Mouse (Mus musculus) gastrocnemius, postnatal 36 days (tissue): ENCODE results near the gene Pgm1. TPM values are rescaled to one million over a fixed set of nuclear protein-coding genes. Genes with fewer than 3 reads are reported as not detected.

Experiments
- DNase-seq, 2 experiments: peaks; one replicate each; pipeline ENCODE4 v3.0.0; 2022
- intact Hi-C: fragments of 180-260 bp; cut with DNase I; formaldehyde crosslinking; loops from one replicate; pipeline ENCODE4 v1.15.1; 2025
- long read RNA-seq, 2 experiments: library from polyadenylated mRNA; stranded (forward); transcript quantifications; one replicate each; pipeline ENCODE4 v2.0.0; 2021
- total RNA-seq, 2 experiments: library from RNA; stranded (reverse); gene quantifications; 2 replicates each; pipeline ENCODE4 v1.2.3; 2021

Gene Pgm1
- total RNA-seq = 1,000 to 10,000 TPM; 1,192 to 1,262 TPM
- long read RNA-seq, experiment 1, transcript Pgm1-202 (11 exons, 2,523 nt) = minor isoform, 21 of 2,002 reads
- long read RNA-seq, experiment 1, transcript Pgm1-201 (11 exons, 2,371 nt) = major isoform, 654 of 2,002 reads
- long read RNA-seq, experiment 1, partial matches to known transcripts = 1,229 of 2,002 reads
- long read RNA-seq, experiment 1, other reads (novel, unspliced or antisense) = 98 of 2,002 reads
- long read RNA-seq, experiment 2, transcript Pgm1-201 (11 exons, 2,371 nt) = major isoform, 863 of 2,560 reads
- long read RNA-seq, experiment 2, transcript Pgm1-202 (11 exons, 2,523 nt) = minor isoform, 19 of 2,560 reads
- long read RNA-seq, experiment 2, partial matches to known transcripts = 1,584 of 2,560 reads
- long read RNA-seq, experiment 2, other reads (novel, unspliced or antisense) = 94 of 2,560 reads

DNA sequence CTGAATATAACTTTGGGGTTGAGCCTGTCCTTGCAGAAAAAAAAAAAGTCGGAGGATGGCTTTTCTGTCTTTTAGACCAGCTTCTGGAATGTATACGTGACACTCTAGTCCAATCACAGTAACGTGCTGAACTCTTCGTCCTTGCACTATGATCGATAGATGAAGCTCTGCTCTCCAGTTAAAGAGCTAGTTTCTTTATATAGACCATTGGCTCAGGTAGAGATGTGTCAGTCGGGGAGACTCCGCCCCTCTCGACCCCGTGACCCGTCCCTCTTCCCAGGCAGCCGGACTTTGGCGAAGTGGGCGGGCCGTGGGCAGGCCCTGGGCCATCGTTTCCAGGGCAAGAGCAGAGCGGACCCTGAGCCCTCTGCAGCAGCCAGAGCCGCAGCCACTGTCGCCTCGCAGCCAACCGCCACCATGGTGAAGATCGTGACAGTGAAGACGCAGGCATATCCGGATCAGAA lies at the start of gene Pgm1:
Pgm1 (plus strand) TSS at position 266 of the 464 bp plus-strand sequence.
- DNase-seq = peak in 1 of 2 experiments; percentile 83
- intact Hi-C loops = no loop called here

DNA sequence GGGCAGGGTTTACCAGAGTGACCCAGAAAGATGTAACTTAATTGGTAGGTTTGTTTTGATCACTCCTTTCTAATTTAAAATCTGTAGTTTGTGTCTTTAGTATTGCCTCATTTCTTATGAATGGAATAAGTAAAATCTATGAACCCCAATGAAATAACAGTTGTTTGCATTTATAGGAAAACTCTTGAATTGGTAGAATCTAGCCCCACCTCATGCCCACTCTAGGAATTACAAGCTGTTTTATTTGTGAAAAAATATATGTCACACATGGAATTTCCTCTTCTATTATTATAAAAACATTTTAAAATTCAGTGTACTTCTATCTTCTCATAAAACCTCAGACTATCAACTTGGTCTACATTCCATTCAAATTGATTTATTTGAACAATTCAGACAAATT lies 47.3 kb upstream of the Pgm1 start:
- no peak for DNase-seq
- intact Hi-C loops = no loop called here

DNA sequence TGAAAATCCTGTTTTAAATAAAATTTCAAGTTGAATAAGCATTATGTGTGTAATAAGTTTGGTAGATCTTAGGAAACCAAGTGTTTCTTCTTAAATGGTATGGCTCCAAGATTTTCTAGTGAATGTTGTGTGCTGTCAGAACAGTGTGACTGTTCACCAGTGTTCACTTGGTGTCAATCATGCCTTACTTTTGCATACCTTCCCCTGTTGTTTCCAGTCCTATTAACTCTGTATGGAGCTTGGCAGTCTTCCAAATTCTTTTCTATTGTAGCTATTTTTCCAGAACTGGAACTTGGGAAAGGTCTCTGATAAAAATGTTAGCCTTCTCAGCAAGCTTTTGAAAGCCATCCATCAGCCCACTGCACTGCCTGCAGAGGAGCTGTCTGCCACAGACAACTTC lies 46.8 kb upstream of the Pgm1 start:
- DNase-seq = no peak
- intact Hi-C loops = no loop called here

DNA sequence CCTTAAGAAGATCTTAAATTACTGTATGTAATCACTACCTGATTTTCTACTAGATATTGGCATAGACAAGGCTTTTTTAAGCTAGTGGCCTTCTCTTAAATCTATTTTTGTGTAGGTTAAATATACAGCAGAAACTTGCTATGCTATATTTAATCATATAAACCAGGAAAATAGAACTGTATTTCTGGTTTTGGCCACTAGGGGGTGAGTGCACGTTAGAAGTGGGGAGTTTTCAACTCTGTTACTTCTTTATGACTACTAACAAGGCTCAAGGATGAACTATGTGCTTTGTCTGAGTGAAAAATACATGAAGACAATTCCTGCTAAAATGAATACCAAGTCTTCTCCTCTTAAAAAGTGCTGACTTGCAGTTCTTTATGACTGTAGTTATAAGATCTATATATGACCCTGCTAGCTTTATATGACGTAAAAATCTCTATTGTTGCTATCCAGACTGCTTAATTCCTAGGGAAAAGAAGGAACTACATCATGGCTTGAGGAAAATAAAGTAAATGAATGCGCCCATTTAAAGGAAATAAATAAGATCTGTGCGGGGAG lies 15.2 kb upstream of the Pgm1 start:
- DNase-seq = no peak
- intact Hi-C loops = no loop called here

DNA sequence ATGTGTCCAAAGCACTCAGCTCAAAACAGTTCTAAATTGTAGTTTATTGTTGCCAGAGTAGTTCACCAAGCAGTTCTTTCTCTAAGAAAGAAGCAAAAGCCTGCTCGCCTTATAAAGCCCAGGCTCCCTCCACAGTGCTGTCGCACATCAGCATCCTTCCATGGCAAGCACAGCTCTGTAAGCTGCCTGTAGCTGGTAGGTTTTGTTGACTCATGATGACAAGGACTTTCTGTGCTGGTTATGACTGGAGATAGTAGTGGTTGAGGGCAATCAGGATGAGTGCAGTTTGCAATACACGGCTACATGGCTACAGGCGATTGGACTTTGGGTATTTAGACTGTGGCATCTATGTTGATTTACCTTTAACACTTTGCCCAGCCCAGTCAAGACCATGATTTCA lies 2.8 kb upstream of the Pgm1 start:
- DNase-seq = no peak
- intact Hi-C loops = no loop called here

DNA sequence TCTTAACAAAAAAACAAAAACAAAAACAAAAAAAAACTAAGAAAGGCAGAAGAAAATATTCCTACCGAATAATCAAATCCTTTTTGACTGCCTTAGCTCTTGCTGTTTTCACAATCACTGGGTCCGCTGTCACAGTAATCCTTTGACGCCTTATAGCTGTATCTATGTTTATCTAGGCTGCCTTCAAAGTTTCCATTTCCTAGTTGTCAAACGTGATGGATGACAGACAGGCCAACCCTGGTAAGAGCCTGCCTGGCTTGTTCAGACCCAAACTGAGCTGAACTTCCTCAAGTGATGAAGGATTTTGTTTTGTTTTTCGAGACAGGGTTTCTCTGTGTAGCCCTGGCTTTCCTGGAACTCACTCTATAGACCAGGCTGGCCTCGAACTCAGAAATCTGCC lies 693 bp upstream of the Pgm1 start:
- intact Hi-C loops = no loop called here
- no peak for DNase-seq

DNA sequence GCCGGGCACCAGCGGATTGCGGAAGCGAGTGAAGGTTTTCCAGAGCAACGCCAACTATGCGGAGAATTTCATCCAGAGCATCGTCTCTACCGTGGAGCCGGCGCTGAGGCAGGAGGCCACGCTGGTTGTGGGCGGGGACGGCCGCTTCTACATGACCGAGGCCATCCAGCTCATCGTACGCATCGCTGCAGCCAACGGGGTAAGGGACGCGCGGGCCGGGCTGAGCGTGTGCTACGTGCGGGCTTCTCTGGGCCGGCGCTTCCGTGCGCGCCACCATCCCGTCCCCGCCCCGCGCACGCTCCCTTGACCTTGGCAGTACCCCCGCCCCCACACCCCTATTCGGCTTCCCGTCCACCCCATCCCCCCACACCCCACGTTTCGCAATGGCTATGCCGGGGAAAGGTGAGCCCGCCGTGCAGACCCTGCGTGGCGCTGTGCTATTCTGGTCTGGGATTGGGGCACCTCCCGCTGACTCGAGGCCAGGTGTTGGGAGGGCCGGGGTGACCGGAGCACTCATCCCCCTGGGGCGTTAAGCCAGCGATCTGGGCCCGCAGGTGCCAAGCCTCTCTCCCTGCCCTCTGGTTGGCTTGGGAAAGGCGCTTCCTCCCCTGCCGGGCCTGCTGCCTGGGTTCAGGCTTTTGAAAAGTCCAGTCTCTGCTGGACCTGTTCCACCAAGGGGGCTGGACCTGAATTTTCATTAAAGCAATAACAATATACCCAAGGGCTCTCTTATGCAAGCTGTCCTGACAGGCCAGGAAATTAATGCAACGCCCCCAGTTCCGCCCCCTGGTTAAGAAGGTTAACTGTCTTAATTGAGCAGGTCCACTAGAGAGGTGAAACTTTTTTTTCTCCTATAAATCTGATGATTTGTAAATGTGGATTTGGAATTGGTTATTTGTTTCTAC lies 651 bp downstream of the Pgm1 start, which contains the start of gene Itgb3bp:
Itgb3bp (minus strand) TSS at position 201 of the 905 bp plus-strand sequence.
- intact Hi-C loops = loop anchor here (2.0 kb wide), 1 partner anchor 45 kb away; no protein-coding TSS in a partner anchor
- DNase-seq = peak; percentile 85 to 86

DNA sequence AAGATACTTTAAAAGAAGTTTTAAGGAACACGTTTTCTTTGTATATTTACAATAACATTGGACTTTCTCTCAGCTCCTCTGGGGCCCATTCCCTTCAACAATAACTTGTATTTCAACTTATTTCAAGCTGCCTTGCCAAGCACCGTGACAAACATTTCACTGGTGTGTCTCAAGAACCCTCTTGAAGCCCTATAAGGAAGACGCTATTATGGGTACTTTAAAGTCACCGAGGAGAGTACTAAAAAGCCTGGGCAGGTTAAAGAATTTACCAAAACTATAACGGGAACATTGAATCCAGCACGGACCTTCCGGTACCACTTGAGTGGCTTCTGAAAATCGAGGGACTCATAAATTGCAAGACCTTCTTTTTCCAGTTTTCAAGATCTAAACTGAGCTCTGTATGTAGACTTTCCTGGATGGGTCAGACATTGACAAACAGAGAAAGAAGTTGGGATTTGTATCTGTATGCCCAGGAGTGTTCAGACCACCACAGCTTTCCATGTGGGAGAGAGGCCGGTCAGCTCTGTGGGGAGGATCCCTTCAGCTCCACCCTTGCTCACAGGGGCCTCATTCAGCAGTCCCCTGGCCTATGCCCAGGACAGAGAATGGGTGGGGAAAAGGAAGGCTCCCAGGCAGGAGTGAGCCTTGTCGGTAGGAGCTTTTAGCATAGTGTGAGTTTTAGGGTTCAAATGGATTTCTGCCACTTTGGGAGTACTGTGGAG lies 1.5 kb downstream of the Pgm1 start:
- intact Hi-C loops = loop anchor here (2.0 kb wide), 1 partner anchor 44 kb away; no protein-coding TSS in a partner anchor
- DNase-seq = peak in 1 of 2 experiments; percentile 51

DNA sequence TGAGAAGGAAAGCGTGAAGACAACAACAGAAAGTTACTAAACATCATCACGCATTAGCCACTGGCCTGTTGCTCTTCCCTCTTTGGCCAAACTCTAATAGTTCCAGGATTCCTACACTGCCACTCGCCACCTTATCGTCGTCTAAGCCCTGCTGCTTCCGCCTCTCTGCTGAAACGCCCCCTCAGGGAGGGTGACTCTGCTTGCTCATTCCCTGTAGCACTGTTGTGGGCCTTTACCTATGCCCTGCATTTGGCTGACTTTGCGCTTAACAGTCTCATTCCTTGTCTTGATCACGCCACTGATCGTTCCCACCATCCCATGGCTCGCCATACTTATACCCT lies 2.0 kb downstream of the Pgm1 start:
- intact Hi-C loops = loop anchor here (2.0 kb wide), 1 partner anchor 44 kb away; no protein-coding TSS in a partner anchor
- DNase-seq = no peak

DNA sequence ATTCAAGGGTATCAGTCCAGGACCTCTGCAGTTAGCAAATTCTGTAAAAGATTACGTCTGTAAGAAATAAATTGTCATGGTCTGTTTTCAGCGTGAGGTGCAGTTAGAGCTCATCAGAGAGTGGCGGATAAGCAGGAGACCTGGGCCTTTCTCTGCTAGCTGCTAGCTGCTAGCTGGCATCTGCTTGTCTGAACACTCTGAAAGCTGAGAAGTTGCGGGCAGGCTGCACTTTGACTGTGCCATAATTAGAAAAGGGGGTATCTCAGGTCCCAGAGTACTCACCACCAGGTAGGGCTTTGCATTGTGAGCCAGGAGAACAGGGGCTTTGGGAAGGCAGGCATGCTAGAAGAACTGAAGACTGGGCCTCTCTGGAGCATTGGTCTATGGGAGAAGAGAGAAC lies 2.6 kb downstream of the Pgm1 start:
- intact Hi-C loops = loop anchor here (2.0 kb wide), 1 partner anchor 43 kb away; no protein-coding TSS in a partner anchor
- DNase-seq = no peak

DNA sequence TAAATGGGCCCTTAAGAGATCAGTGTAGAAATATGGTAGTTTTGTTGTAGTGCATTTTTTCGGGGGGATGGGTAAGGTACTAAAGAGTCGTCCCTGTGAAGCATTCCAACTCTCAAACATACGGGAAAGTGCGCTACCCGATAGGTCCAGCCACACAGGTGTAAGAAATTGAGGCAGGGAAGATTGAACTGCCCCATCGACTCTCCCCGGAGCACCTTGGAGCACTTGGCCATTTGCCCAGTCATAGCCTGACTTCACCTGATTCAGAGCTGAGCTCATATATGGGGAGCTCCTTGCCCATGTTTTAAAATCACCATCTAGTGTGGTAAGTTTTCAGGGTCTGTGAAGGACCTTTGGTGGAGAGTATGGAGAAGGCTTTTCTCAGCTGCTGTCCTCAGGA lies 5.6 kb downstream of the Pgm1 start:
- no peak for DNase-seq
- intact Hi-C loops = no loop called here

DNA sequence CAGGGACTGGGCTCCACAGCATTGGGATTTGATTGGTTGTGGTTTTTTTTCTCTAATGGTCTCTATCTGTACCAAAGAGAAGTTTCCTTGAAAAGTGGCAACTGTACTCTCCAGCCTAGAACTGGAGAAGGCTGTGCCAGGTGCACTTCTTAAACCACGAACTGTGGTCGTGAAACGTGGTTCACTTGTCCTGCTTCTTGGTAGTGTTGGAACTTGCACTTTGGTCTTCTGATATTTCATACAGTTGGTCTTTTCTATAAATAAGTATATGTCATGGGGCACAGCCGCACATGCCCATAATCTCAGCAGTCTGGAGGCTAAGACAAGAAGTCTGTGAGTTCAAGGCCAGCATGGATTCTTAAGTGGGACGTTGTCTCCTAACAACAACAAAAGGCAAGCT lies 7.1 kb downstream of the Pgm1 start:
- intact Hi-C loops = no loop called here
- no peak for DNase-seq

DNA sequence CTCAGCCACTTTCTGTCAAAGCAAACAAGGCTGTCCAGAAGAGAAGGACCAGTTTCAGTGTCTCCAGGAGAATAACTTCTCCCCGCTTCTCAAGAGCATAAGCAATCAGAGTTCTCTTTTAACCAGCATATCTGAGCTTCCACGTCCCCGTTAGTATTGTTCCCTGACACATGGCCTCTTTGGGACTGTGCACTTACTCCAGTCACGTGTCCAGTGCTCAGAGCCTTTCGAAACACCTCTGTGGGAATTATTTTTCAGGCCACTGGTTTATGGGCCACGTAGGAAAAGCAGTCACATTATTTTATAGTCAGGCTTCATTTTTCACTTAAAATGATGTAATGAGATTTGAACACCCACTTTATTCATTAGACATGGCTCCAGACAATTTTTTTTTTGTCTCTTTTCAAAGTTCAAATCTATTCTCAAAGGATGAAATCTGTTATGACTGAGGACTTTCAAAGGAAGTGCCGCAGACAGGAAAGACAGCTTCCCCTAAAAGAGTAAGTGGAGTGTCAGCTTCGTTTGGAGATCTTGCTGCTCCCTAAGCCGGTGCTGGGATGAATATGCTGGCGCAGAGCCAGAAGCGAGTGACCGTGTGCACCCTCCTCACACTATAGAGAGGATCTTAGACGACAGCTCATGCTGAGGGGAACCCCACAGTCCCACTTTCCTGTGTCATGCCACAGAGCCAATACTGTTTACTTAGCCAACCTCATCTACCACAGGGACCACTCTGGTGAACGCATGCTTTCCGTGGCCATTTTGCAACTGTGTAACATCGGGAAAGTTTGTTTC lies 10.7 kb downstream of the Pgm1 start:
- DNase-seq = no peak
- intact Hi-C loops = no loop called here

DNA sequence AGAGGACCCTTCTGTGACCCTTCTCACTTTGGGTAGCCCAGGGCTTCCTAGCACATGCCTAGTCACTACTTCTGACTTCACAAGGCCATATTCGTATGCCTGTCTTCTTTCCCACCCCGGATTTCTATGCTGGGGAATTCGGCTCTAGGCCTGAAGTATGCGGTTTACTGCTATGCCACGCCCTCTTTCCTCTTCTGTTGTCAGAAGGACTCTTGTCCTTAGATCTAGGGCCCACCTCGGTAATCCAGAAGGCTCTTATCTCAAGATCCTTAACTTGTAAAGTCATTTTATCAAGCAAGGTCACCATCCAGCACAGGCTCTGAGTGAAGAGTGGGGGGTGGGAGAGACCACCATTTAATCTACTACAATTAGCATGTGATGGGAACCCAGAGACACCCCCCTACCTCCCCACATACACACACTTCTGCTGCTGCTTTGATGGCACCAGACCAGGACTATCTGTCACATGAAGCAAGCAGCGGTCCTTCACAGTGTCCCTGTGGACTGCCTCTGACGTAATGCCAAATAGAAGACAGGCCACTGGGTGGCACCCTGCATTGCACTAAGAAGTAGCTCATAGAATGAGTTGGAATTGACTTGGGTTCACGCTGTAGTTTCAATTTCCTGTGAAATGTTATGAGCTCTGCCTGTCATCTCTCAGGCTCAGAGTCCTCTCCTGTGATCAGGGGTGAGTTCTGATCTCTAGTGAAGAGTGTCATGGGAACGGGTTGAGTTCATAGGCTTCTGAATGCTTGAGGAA lies 12.6 kb downstream of the Pgm1 start:
- intact Hi-C loops = no loop called here
- no peak for DNase-seq

DNA sequence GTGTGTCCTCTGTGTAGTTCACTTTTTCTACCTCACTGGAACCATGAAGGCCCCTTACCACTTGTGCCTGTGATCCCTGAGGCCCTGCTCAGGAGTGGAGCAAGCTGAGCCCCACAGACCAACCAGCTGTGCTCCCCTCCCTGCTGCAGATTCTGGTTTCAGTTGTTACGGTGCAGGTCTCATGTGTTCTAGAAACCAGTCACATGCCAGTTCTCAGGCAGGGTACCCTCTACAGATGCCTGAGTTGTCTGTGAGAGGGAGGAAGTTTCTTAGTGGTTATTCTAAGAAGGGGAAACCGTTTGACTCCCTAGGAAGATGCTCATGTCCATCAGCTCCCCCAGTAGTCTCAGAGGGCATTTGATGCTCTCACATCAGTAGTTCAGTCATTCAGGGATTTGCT lies 15.4 kb downstream of the Pgm1 start:
- intact Hi-C loops = no loop called here
- DNase-seq = no peak

DNA sequence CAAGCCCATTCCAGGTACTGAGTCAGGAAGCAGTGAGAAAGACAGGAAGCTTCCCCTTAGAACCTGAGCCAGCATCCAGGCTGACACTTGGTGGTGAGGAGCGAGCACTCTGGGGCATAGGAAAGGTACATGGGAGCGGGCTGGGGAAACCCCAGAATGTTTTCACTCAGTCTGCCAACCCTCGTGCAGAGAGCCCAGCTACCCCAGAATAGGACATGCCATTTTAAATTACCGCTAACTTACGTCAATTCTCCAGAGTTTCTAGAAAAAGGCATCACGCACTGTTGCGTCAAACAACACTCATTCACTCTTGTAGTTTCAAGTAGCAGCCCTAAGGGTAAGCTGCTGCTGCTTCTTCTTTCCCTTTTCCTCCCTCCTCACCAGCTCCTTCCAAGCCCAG lies 15.8 kb downstream of the Pgm1 start:
- intact Hi-C loops = no loop called here

DNA sequence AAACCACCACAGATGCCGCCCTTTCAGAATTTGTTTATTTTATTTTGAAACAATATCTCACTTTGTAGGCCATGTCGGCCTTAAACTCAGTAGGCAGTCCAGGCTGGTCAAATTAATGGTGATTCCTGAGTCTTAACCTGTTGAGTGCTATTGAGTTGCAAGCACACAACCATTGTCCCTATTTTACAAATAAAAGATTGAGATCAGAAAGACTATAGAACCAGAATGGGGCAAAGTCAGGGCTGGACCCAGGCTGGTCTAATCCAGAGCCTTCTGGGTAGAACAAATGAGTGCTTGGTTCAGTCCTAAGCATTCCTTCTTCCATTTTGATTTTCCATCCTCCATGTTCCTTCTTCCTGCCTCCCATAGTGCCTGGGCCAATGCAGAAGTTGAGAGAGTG lies 17.3 kb downstream of the Pgm1 start:
- intact Hi-C loops = no loop called here
- no peak for DNase-seq

More for the DNA sequence above, 15.8 kb downstream of the Pgm1 start:
- DNase-seq = no peak

DNA sequence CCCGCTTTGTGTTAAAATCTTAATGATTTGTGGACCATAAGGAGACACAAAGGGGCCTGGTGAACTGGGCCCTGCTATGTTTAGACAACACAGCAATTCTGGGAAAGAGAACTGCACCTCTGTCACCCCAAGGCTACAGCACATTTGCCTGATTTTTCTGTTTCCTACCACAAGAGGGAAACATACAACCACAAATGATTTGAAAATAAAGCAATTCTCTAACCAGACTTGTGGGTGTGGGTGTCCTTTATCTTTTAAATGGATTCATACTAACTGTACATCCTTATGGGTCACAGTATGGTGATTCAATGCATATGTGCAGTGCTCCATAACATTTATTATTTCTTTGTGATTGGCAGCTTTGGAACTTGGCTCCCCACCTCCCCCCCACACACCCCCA lies 18.0 kb downstream of the Pgm1 start:
- intact Hi-C loops = no loop called here
- DNase-seq = no peak

DNA sequence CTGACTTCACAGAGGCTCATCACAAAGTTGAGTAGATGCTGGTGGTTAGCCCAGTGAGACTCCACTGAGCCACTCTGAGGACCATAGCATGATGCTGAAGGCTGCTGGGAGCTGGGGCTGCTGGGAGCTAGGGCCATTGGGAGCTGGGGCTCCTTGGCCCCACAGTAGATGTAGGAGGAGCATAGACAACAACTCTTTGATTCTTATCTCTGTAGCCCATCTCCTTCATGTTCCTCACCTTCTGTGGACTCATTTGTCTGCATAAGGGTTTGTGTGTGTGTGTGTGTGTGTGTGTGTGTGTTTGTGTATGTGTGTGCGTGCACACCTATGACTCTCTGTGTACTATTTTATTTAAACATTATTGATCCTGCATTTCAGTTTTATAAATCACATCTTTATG lies 18.7 kb downstream of the Pgm1 start:
- no peak for DNase-seq
- intact Hi-C loops = no loop called here
